Mouse (Mus musculus): ENCODE results near the gene Pim2.

- TF ChIP-seq CTCF (IDR thresholded peaks at IDR 0.05; ENCODE audit: insufficient read depth, low read length) (no peak), POLR2A (IDR thresholded peaks at IDR 0.05; ENCODE audit: borderline replicate concordance, extremely low read depth, low read depth, low read length) (no peak)
These were observed 37.3 kb upstream of the Pim2 start for GRCm38 (mm10) chrX:7840842-7841162.
